Mouse (Mus musculus) CH12.LX (cell line): ENCODE data around the gene Actn4. TPM values are rescaled to one million over a fixed set of nuclear protein-coding genes. Genes with fewer than 3 reads are reported as not detected.

Experiments used
- DNase-seq: peaks from one replicate; pipeline ENCODE4 v3.0.0-alpha.2; 2013; ENCODE audit errors: extremely low read depth
- H3K27ac ChIP-seq: 2 replicates; pipeline ENCODE4 v1.5.1; 2012; ENCODE audit warnings: low read depth, mild to moderate bottlenecking, control low read depth, moderate library complexity; ENCODE audit not compliant: insufficient read depth
- H3K27me3 ChIP-seq: replicated peaks from 2 replicates; pipeline ENCODE3; 2012; ENCODE audit warnings: inconsistent platforms
- H3K36me3 ChIP-seq, 2 experiments: replicated peaks in 1 of 2; 2 replicates each; pipeline versions ENCODE3 to v1.6.1; 2012; ENCODE audit warnings: inconsistent platforms in 1 of 2, low read length in 1 of 2, mild to moderate bottlenecking in 1 of 2, mixed read lengths in 1 of 2, moderate library complexity in 1 of 2; ENCODE audit not compliant: control insufficient read depth in 1 of 2, insufficient read depth in 1 of 2
- H3K4me1 ChIP-seq, 2 experiments: 2 replicates each; pipeline ENCODE4 v1.6.1; 2012; ENCODE audit warnings: inconsistent platforms in 1 of 2, moderate library complexity in 1 of 2; ENCODE audit not compliant: insufficient read depth in 2 of 2, control insufficient read depth in 1 of 2
- H3K4me2 ChIP-seq: 2 replicates; pipeline ENCODE4 v1.6.1; 2012; ENCODE audit warnings: low read depth, mild to moderate bottlenecking, control low read depth; ENCODE audit not compliant: poor library complexity, insufficient read depth, severe bottlenecking
- H3K4me3 ChIP-seq, 3 experiments: fragments of 150-350 bp in 1 of 3; sonication (generic) in 1 of 3; replicated peaks in 1 of 3; 2 replicates each; pipeline versions ENCODE3 to v1.5.1; 2011 to 2012; ENCODE audit warnings: low read depth in 2 of 3, low read length in 2 of 3, mild to moderate bottlenecking in 2 of 3, moderate library complexity in 2 of 3, control low read depth in 1 of 3, improper control_type of control experiment in 1 of 3, inconsistent platforms in 1 of 3, mixed read lengths in 1 of 3; ENCODE audit not compliant: poor library complexity in 1 of 3
- H3K79me2 ChIP-seq: replicated peaks from 2 replicates; pipeline ENCODE4 v1.6.1; 2012; ENCODE audit warnings: mild to moderate bottlenecking, moderate library complexity; ENCODE audit not compliant: control insufficient read depth, poor library complexity, insufficient read depth, severe bottlenecking; ENCODE audit errors: extremely low read depth
- H3K9ac ChIP-seq: 2 replicates; pipeline ENCODE4 v1.6.1; 2012; ENCODE audit warnings: low read depth, mild to moderate bottlenecking, control low read depth, moderate library complexity; ENCODE audit not compliant: insufficient read depth
- H3K9me3 ChIP-seq: replicated peaks from 2 replicates; pipeline ENCODE3; 2012; ENCODE audit warnings: low read length, inconsistent platforms, mixed read lengths
- BHLHE40 ChIP-seq: IDR thresholded peaks from 2 replicates; pipeline ENCODE4 v1.6.1; 2011; ENCODE audit warnings: mild to moderate bottlenecking, low read depth, low read length, improper control_type of control experiment
- CHD1 ChIP-seq: IDR thresholded peaks from 2 replicates; pipeline ENCODE4 v1.6.1; 2012; ENCODE audit warnings: low read depth, low read length, improper control_type of control experiment, inconsistent platforms
- CHD2 ChIP-seq: IDR thresholded peaks from 2 replicates; pipeline ENCODE4 v1.6.1; 2011; ENCODE audit warnings: low read length, improper control_type of control experiment
- CTCF ChIP-seq, 2 experiments: IDR thresholded peaks in 1 of 2; conservative IDR thresholded peaks in 1 of 2; 2 replicates each; pipeline ENCODE4 v1.5.1; 2011 to 2012; ENCODE audit warnings: low read depth in 2 of 2, low read length in 2 of 2, improper control_type of control experiment in 1 of 2, inconsistent platforms in 1 of 2, mild to moderate bottlenecking in 1 of 2, moderate library complexity in 1 of 2
- E2F4 ChIP-seq: IDR thresholded peaks from 2 replicates; pipeline ENCODE4 v1.6.1; 2011; ENCODE audit warnings: low read depth, low read length, improper control_type of control experiment; ENCODE audit not compliant: insufficient replicate concordance
- EP300 ChIP-seq: IDR thresholded peaks from 2 replicates; pipeline ENCODE4 v1.6.1; 2011; ENCODE audit warnings: low read length, improper control_type of control experiment
- IRF4 ChIP-seq: IDR thresholded peaks from 2 replicates; pipeline ENCODE4 v1.6.1; 2014; ENCODE audit warnings: low read depth, mild to moderate bottlenecking, inconsistent platforms, low read length, improper control_type of control experiment
- JUN ChIP-seq: IDR thresholded peaks from 2 replicates; pipeline ENCODE4 v1.6.1; 2011; ENCODE audit warnings: low read depth, mild to moderate bottlenecking, low read length, improper control_type of control experiment, moderate library complexity; ENCODE audit not compliant: insufficient read depth
- MAFK ChIP-seq: IDR thresholded peaks from 2 replicates; pipeline ENCODE4 v1.6.1; 2011; ENCODE audit warnings: low read length, improper control_type of control experiment; ENCODE audit not compliant: insufficient replicate concordance
- MAX ChIP-seq: IDR thresholded peaks from 2 replicates; pipeline ENCODE4 v1.6.1; 2011; ENCODE audit warnings: low read length, improper control_type of control experiment
- MAZ ChIP-seq: IDR thresholded peaks from 2 replicates; pipeline ENCODE4 v1.6.1; 2012; ENCODE audit warnings: low read depth, mild to moderate bottlenecking, inconsistent platforms, low read length, improper control_type of control experiment, moderate library complexity
- MXI1 ChIP-seq: IDR thresholded peaks from 2 replicates; pipeline ENCODE4 v1.6.1; 2011; ENCODE audit warnings: mild to moderate bottlenecking, low read depth, low read length, improper control_type of control experiment
- MYC ChIP-seq: IDR thresholded peaks from 2 replicates; pipeline ENCODE4 v1.6.1; 2011; ENCODE audit warnings: low read depth, mild to moderate bottlenecking, improper control_type of control experiment, low read length
- PAX5 ChIP-seq: IDR thresholded peaks from 2 replicates; pipeline ENCODE4 v1.6.1; 2012; ENCODE audit warnings: low read length, inconsistent platforms, mixed read lengths
- POLR2A ChIP-seq: IDR thresholded peaks from 2 replicates; pipeline ENCODE4 v1.6.1; 2011; ENCODE audit warnings: low read depth, mild to moderate bottlenecking, improper control_type of control experiment, low read length
- RCOR1 ChIP-seq: conservative IDR thresholded peaks from 2 replicates; pipeline ENCODE4 v1.6.1; 2012; ENCODE audit warnings: low read depth, mild to moderate bottlenecking, inconsistent platforms, low read length, improper control_type of control experiment
- SMC3 ChIP-seq: IDR thresholded peaks from 2 replicates; pipeline ENCODE4 v1.6.1; 2011; ENCODE audit warnings: low read depth, low read length, improper control_type of control experiment
- TBP ChIP-seq: conservative IDR thresholded peaks from 2 replicates; pipeline ENCODE4 v1.6.1; 2011; ENCODE audit warnings: low read depth, low read length, improper control_type of control experiment
- UBTF ChIP-seq: IDR thresholded peaks from 2 replicates; pipeline ENCODE4 v1.6.1; 2012; ENCODE audit warnings: low read depth, mild to moderate bottlenecking, inconsistent platforms, low read length, improper control_type of control experiment, moderate library complexity
- USF1 ChIP-seq: IDR thresholded peaks from 2 replicates; pipeline ENCODE4 v1.6.1; 2014; ENCODE audit warnings: low read depth, mild to moderate bottlenecking, inconsistent platforms, low read length, improper control_type of control experiment
- USF2 ChIP-seq: conservative IDR thresholded peaks from 2 replicates; pipeline ENCODE4 v1.6.1; 2011; ENCODE audit warnings: low read depth, low read length, improper control_type of control experiment
- ZC3H11A ChIP-seq: IDR thresholded peaks from 2 replicates; pipeline ENCODE4 v1.6.1; 2012; ENCODE audit warnings: low read depth, mild to moderate bottlenecking, inconsistent platforms, low read length, improper control_type of control experiment
- ZKSCAN1 ChIP-seq: IDR thresholded peaks from 2 replicates; pipeline ENCODE4 v1.6.1; 2012; ENCODE audit warnings: low read depth, inconsistent platforms, low read length, improper control_type of control experiment, borderline replicate concordance
- dilution Hi-C: fragments of 300-500 bp; cut with MboI; formaldehyde crosslinking; loops from 2 replicates; pipeline ENCODE4 v1.14.3; 2020; ENCODE audit warnings: low sequenced_read_pairs; ENCODE audit not compliant: extremely low pct_unique_long_range_greater_than_20kb, extremely low pct_ligation_motif_present
- in situ Hi-C: fragments of 300-500 bp; cut with MboI; formaldehyde crosslinking; loops from 3 replicates; pipeline ENCODE4 v1.14.3; 2019; ENCODE audit warnings: low sequenced_read_pairs, low pct_ligation_motif_present, low pct_unique_long_range_greater_than_20kb, mixed read lengths
- polyA plus RNA-seq: library from polyadenylated mRNA; unstranded; fragments of >175 nt; gene quantifications from 2 replicates; pipeline ENCODE4 v1.2.1, GENCODE M21; 2012; ENCODE audit warnings: low read depth; ENCODE audit not compliant: insufficient read length
- total RNA-seq, 2 experiments: library from RNA; depleted of rRNA; stranded (reverse); fragments of 300-350 nt in 1 of 2; fragments of >200 nt in 1 of 2; gene quantifications; 2 replicates each; pipeline ENCODE4 v1.2.3; 2012 to 2014

Actn4 gene
- total and polyA plus RNA-seq, 3 experiments: 56.9 to 145 (median 63.4) TPM

- H3K4me1 ChIP-seq: peaks cover 5 to 49% of the 10 kb centered on the region in 2 experiments
- H3K9ac ChIP-seq: no peak overlapping the region
- TF ChIP-seq ZC3H11A (no peak), ZKSCAN1 (no peak), USF2 (no peak), MAFK (no peak), USF1 (no peak), CHD1 (no peak), CTCF (conservative IDR thresholded peaks at IDR 0.05 in 1 of 2, IDR thresholded peaks at IDR 0.05 in 1 of 2; ENCODE audit: low read depth in 2 of 2, low read length in 2 of 2) (no peak), RCOR1 (no peak), MAX (no peak), E2F4 (no peak), IRF4 (no peak), BHLHE40 (no peak), EP300 (no peak), PAX5 (no peak), POLR2A (no peak), CHD2 (no peak), MAZ (no peak), MXI1 (no peak), SMC3 (no peak)
- dilution Hi-C loops (no loop called here), in situ Hi-C loops (no loop called here)
- H3K9me3 ChIP-seq: no peaks in the 10 kb centered on the region
- no peak overlapping the region for H3K27ac ChIP-seq
- no peaks in the 10 kb centered on the region for H3K27me3 ChIP-seq
- peaks cover 16% of the 10 kb centered on the region; the same call in 1 of the 2 replicates for H3K79me2 ChIP-seq
- no peak for DNase-seq
- peaks cover 0 to 56% of the 10 kb centered on the region in 2 experiments for H3K36me3 ChIP-seq
- no peak overlapping the region for H3K4me3 ChIP-seq
- no peak overlapping the region for H3K4me2 ChIP-seq
These were observed 32.8 kb downstream of the Actn4 start for GRCm38 (mm10) chr7:28929381-28929780.

- Histone ChIP-seq H3K27ac (no peak overlapping the region), H3K27me3 (no peaks in the 10 kb centered on the region), H3K4me2 (no peak overlapping the region), H3K79me2 (peaks cover 8% of the 10 kb centered on the region), H3K9me3 (no peaks in the 10 kb centered on the region), H3K9ac (no peak overlapping the region), H3K36me3 (peaks cover 3 to 72% of the 10 kb centered on the region in 2 experiments), H3K4me3 (no peak overlapping the region), H3K4me1 (peaks cover 6 to 49% of the 10 kb centered on the region in 2 experiments)
- dilution Hi-C loops (no loop called here), in situ Hi-C loops (no loop called here)
- no peak for TF ChIP-seq JUN
- no peak for TF ChIP-seq USF1
- no peak for TF ChIP-seq UBTF
- TF ChIP-seq TBP: no peak
- TF ChIP-seq POLR2A: no peak
- no peak for TF ChIP-seq MYC
- no peak for DNase-seq
These were observed 36.0 kb downstream of the Actn4 start for GRCm38 (mm10) chr7:28926172-28926571.
